Mouse (Mus musculus) olfactory bulb, adult 2 months (tissue): ENCODE results near the gene Ywhab. TPM values are rescaled to one million over a fixed set of nuclear protein-coding genes. Genes with fewer than 3 reads are reported as not detected.

Source experiments
- H3K27ac ChIP-seq: fragments of 200-500 bp; 2 replicates; pipeline ENCODE4 v1.5.1; 2012; ENCODE audit warnings: low read depth, low read length; ENCODE audit not compliant: insufficient read depth
- H3K4me1 ChIP-seq: fragments of 200-500 bp; 2 replicates; pipeline ENCODE4 v1.6.1; 2012; ENCODE audit warnings: low read length; ENCODE audit not compliant: control insufficient read depth, insufficient read depth
- H3K4me3 ChIP-seq: fragments of 200-500 bp; 2 replicates; pipeline ENCODE4 v1.5.1; 2012; ENCODE audit warnings: mild to moderate bottlenecking, low read depth, low read length, moderate library complexity; ENCODE audit not compliant: insufficient read depth
- CTCF ChIP-seq: fragments of 200-500 bp; IDR thresholded peaks from 2 replicates; pipeline ENCODE4 v1.5.1; 2012; ENCODE audit warnings: low read depth, mild to moderate bottlenecking, low read length, moderate library complexity; ENCODE audit not compliant: insufficient read depth
- POLR2A ChIP-seq: fragments of 200-500 bp; IDR thresholded peaks from 2 replicates; pipeline ENCODE4 v1.6.1; 2012; ENCODE audit warnings: mild to moderate bottlenecking, low read depth, low read length, moderate library complexity; ENCODE audit not compliant: insufficient read depth
- WGBS: fragments of 180-500 bp; shearing (Covaris S2); methylation state at CpG from one replicate; pipeline ENCODE4 v1.1.7; 2018; 5-methylcytosine and 5-hydroxymethylcytosine counted together
- polyA plus RNA-seq: library from polyadenylated mRNA; stranded (reverse); fragments of >200 nt; gene quantifications from 2 replicates; pipeline ENCODE4 v1.2.4, GENCODE M21; 2012; ENCODE audit warnings: low replicate concordance; ENCODE audit not compliant: missing spikeins, insufficient read depth, insufficient read length

The Ywhab gene
- polyA plus RNA-seq, 1 experiment: not detected

DNA sequence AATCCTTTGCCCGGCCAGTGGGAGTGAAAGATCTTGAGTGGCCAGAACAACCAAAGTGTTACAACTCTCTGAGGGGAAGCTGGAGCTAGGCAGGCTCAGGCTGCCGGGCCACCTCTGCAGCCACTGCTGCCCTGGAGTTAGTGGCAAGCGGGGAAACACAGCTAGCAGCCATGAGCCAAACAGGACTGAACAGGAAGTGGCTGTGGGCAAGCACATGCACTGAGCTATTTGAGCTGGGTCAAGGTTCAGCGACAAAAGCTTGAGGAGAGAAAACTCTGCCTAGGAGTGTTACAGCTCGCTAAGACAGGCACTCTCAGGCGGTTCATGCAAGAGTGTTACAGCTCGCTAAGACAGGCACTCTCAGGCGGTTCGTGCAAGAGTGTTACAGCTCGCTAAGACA lies 12.2 kb downstream of the Ywhab start:
- Histone ChIP-seq H3K27ac (no peak overlapping the region), H3K4me1 (peaks cover 21% of the 10 kb centered on the region), H3K4me3 (no peak overlapping the region)
- no peak for TF ChIP-seq POLR2A
- no peak for TF ChIP-seq CTCF
- 87% methylated on average over 10 of the region's 10 CpGs for WGBS

DNA sequence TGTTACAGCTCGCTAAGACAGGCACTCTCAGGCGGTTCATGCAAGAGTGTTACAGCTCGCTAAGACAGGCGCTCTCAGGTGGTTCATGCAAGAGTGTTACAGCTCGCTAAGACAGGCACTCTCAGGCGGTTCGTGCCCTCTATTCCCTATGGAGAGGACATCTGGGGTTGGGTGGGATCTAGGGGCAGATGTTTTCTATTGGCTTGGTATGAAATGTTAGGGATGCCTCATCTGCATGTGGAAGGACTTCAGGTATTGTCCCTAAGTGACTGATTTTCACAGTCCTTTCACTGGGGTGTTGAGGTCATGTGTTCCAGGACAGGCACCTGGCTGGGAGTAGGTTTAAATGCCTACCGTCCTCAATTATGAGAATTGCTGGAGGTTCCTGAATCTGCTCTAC lies 12.8 kb downstream of the Ywhab start:
- TF ChIP-seq CTCF (no peak), POLR2A (no peak)
- H3K27ac ChIP-seq: no peak overlapping the region
- H3K4me1 ChIP-seq: peaks cover 21% of the 10 kb centered on the region
- WGBS: 93% methylated on average over 8 of the region's 8 CpGs
- H3K4me3 ChIP-seq: no peak overlapping the region

DNA sequence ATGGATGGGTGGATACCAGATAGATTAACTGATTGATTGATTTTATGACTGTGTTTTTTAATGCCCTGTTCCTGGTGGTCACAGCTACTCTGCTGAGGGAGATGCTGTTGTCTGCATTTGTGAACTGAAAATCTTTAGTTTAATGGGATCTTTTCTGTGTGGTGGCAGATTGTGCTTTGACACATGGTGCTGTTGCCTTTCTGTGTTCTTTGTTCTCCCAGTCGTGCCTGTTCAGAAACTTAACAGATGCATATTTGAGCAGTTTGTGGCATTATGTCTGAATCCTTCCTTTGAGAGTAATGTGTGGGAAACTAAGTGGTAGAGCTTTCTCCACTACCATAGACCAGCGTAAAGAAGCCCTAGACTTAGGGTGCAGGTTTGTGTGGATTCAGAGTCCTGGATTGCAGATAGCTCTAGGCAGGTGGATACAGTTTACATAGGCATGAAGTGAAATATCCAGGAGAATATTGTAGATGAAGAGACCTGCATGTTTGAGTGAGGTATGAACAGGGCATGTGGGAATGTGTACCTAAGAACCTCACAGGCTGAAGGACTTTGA lies 13.3 kb downstream of the Ywhab start:
- H3K27ac ChIP-seq: no peak overlapping the region
- H3K4me1 ChIP-seq: peaks cover 17% of the 10 kb centered on the region
- no peak for TF ChIP-seq CTCF
- no peak for TF ChIP-seq POLR2A
- WGBS: 36% methylated on average over 2 of the region's 2 CpGs
- no peak overlapping the region for H3K4me3 ChIP-seq

DNA sequence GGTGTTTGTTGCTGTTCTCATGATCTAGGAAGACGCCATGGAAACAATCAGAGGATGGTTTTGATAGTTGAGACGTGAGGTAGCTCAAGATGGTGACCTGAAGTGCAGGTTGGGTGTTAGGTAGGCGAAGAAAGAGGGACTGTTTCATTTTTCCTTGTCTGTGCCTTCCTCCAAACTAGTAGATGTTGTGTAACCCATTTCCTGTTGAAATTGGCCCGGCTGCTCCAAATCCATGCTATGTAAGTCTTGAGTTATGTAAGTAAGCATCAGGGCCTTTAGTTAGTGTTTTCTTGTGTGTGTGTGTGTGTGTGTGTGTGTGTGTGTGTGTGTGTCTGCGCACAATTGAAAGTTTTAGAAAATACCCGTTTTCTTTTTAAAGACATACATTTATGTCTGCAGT lies 14.5 kb downstream of the Ywhab start:
- H3K4me3 ChIP-seq: no peak overlapping the region
- 81% methylated on average over 6 of the region's 6 CpGs for WGBS
- TF ChIP-seq CTCF (no peak), POLR2A (no peak)
- no peak overlapping the region for H3K27ac ChIP-seq
- peaks cover 17% of the 10 kb centered on the region for H3K4me1 ChIP-seq

DNA sequence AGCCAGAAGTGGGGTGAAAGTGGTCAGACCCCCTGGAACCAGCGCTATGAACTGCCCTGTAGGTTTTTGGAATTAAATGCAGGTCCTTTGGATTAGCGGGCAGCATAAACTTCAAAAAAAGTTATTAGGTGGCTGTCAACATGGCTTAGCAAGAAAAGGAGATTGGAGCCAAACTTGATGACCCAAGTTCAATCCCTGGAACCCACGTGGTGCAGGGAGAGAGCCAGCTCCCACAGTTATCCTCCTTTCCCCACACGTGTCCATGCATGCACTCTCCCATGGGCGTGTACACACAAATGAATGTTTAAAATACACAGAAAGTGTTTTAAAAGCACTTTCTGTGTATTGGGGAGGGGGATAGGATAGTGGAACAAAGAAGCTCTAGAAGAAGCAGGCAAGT lies 15.7 kb downstream of the Ywhab start:
- 84% methylated on average over 5 of the region's 5 CpGs for WGBS
- peaks cover 10% of the 10 kb centered on the region; the same call in 1 of the 2 replicates for H3K4me1 ChIP-seq
- no peak overlapping the region for H3K27ac ChIP-seq
- TF ChIP-seq POLR2A (no peak), CTCF (no peak)
- no peak overlapping the region for H3K4me3 ChIP-seq

DNA sequence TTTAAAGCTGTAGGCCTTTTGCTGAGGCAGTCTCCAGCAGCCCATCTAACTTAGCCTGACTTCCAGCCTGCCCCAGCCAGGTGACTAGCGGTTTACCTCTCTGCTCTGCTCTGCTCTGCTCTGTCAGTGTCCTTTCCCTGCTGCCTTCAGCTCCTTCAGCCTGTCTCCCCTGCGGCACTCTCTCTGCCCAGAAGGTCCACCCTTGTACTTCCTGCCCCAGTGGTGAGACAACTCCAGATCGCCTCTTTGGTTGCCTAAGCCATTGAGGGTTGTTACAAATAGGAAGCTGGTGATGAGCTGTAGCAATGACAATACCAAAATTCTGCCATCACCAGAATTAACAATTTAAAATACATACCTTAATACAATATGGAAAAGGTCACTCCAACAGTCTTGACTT lies 16.2 kb downstream of the Ywhab start:
- Histone ChIP-seq H3K4me1 (peaks cover 10% of the 10 kb centered on the region; the same call in 1 of the 2 replicates), H3K27ac (no peak overlapping the region), H3K4me3 (no peak overlapping the region)
- TF ChIP-seq POLR2A (no peak), CTCF (no peak)
- 89% methylated on average over 3 of the region's 3 CpGs for WGBS

DNA sequence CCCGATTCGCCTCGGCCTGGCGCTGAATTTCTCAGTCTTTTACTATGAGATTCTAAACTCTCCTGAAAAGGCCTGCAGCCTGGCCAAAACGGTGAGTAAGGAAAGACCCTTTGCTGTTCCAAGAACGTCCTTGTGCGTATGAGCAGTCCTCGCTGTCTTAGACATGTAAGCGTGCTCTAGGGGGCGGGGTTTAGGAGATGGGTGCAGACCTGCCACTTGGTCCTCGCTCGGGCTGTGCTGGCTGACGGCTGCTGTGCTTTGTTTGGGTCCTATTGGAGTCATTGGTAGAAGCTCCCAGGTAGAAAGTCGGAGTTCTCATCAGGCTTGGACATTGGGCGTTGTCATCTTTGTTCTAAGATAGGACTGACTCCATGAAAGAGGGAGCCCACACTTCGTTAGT lies 20.5 kb downstream of the Ywhab start:
- Histone ChIP-seq H3K4me3 (no peak overlapping the region), H3K4me1 (peaks cover 6% of the 10 kb centered on the region; the same call in 1 of the 2 replicates), H3K27ac (no peak overlapping the region)
- TF ChIP-seq CTCF: no peak
- TF ChIP-seq POLR2A: no peak
- 90% methylated on average over 16 of the region's 16 CpGs for WGBS

DNA sequence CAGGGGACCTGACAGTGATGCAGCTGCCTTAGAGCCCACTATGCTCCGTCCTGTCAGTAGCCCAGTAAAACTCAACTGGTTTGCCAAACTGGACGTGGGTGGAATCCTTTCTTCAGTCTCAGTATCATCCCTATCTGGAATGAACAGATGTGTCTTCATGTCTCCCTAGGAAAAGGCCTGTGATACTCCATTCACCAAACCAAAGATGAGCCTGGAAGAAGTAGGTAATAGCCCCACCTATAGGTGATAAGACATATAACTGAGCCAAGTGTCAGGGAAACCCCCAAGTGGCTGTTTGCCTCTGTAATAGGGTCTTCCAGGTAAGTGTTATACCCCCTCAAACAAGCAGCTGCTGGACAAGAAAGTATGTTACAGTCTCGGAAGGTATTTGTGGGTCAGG lies 24.1 kb downstream of the Ywhab start:
- no peak overlapping the region for H3K27ac ChIP-seq
- TF ChIP-seq POLR2A (no peak), CTCF (no peak)
- H3K4me1 ChIP-seq: no peaks in the 10 kb centered on the region
- WGBS: 93% methylated on average over 3 of the region's 3 CpGs
- H3K4me3 ChIP-seq: no peak overlapping the region

DNA sequence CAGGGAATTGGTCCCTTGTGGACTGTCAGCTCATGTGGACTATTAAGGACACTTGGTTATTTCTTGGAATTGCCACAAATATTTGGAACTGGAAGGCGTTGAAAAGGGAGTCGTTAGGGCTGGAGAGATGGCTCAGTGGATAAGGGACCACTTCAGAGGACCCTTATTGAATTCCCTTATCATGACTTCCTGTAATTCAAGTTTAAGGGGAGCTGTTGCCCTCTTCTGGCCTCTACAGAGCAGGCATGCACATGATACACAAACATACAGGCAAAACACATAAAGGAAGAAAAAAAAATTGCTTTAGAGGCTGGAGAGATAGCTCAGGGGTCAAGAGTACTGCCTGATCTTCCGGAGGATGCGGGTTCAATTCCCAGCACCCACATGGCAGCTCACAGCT lies 25.2 kb downstream of the Ywhab start:
- H3K4me3 ChIP-seq: no peak overlapping the region
- 86% methylated on average over 4 of the region's 4 CpGs for WGBS

DNA sequence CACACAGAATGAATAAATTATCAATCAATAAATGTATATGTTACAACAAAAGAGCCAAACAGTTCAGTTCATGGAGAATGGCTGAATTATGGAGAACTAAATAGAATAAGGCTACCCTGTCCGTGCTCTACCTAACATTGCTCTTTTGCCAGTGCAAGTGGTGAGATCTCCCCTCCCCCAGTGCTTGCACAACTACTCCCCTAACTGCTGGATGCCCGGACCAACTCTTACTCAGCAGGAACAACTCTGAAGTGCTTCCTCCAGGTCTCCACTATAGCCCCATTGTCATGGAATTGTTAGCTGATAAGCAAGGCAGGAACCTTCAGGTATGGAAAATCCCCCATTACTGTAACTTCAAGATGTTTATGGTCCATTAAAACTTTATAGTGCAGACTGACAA lies 27.3 kb downstream of the Ywhab start:
- no peak for TF ChIP-seq CTCF
- TF ChIP-seq POLR2A: no peak
- Histone ChIP-seq H3K4me3 (no peak overlapping the region), H3K27ac (no peak overlapping the region), H3K4me1 (no peaks in the 10 kb centered on the region)
- 65% methylated on average over 2 of the region's 2 CpGs for WGBS

More for the DNA sequence above, 25.2 kb downstream of the Ywhab start:
- Histone ChIP-seq H3K4me1 (no peaks in the 10 kb centered on the region), H3K27ac (no peak overlapping the region)
- no peak for TF ChIP-seq POLR2A
- TF ChIP-seq CTCF: no peak
